Mouse (Mus musculus) splenic B cell, adult 2 months (primary cell): ENCODE data around the gene Zfp846.
"Not testable (repeated sequence)": the region's sequence is repeated elsewhere in the genome, so short reads cannot be mapped to it uniquely, and the experiment has no call there.

Experiments used
- DNase-seq: peaks from one replicate; pipeline ENCODE4 v3.0.0-alpha.2; 2011; ENCODE audit warnings: low read depth, low spot score
- H3K27me3 ChIP-seq: 2 replicates; pipeline ENCODE4 v1.6.1; 2012; ENCODE audit warnings: mild to moderate bottlenecking, low read length, moderate library complexity, mixed read lengths; ENCODE audit not compliant: control insufficient read depth, poor library complexity, insufficient read depth, severe bottlenecking
- H3K36me3 ChIP-seq: 2 replicates; pipeline ENCODE4 v1.6.1; 2012; ENCODE audit warnings: mild to moderate bottlenecking, low read length, moderate library complexity, mixed read lengths; ENCODE audit not compliant: control insufficient read depth, poor library complexity, insufficient read depth, severe bottlenecking

Zfp846 gene

DNA sequence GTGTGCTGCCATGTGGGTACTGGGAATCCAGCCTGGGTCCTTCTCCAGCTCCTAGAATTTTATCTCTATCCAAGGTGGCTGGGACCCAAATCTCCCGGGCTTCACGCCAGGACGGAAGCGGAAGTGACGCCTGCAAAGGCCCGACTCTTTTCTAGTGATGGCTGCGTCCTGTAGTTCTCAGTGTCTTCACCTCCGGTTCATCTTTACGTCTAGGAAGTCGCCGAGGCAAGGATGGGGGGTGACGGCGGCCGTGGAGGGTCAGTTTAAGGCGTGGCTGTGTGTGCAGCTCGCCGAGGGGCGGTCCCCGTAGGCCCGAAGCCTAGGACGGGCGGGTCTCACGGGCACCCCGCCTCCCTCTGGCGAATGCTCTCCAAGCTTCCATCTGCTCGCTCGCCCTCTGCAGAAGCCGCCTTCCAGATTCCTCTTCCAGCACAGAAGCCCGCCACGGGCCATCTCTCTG lies at the start of gene Zfp846:
Gene Zfp846, plus strand, starts transcription at position 117 of the 460 bp plus-strand sequence.
- Histone ChIP-seq H3K27me3 (no peaks in the 10 kb centered on the region), H3K36me3 (no peaks in the 10 kb centered on the region)
- peak; percentile 95 for DNase-seq

- H3K36me3 ChIP-seq = no peaks in the 10 kb centered on the region
- no peak for DNase-seq
- no peaks in the 10 kb centered on the region for H3K27me3 ChIP-seq
Observed at GRCm38 (mm10) chr9:20534326-20534926, 46.7 kb upstream of the Zfp846 start.

GRCm38 (mm10) chr9:20536598-20536997 lies 44.5 kb upstream of the Zfp846 start:
- Histone ChIP-seq H3K36me3 (no peaks in the 10 kb centered on the region), H3K27me3 (no peaks in the 10 kb centered on the region)
- no peak for DNase-seq

DNA sequence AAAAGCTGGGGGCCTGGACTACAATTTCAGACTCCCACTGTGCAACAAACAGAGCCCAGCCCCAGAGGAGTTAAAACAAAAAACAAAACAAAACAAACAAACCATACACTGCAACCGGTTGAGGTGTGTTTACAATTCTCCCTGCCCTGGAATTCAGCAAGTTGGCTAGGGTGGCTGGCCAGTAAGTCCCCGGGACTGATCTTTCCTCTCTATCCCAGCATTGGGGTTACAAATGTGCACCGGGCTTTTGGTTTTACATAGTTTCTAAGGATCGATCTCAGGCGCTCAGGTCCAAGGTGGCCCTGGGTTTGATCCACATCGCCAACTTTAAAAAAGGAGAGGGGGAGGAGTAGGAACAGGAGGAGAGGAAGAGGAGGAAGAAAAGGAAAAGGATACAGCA lies 37.6 kb upstream of the Zfp846 start:
- no peak for DNase-seq
- Histone ChIP-seq H3K27me3 (no peaks in the 10 kb centered on the region), H3K36me3 (no peaks in the 10 kb centered on the region)

DNA sequence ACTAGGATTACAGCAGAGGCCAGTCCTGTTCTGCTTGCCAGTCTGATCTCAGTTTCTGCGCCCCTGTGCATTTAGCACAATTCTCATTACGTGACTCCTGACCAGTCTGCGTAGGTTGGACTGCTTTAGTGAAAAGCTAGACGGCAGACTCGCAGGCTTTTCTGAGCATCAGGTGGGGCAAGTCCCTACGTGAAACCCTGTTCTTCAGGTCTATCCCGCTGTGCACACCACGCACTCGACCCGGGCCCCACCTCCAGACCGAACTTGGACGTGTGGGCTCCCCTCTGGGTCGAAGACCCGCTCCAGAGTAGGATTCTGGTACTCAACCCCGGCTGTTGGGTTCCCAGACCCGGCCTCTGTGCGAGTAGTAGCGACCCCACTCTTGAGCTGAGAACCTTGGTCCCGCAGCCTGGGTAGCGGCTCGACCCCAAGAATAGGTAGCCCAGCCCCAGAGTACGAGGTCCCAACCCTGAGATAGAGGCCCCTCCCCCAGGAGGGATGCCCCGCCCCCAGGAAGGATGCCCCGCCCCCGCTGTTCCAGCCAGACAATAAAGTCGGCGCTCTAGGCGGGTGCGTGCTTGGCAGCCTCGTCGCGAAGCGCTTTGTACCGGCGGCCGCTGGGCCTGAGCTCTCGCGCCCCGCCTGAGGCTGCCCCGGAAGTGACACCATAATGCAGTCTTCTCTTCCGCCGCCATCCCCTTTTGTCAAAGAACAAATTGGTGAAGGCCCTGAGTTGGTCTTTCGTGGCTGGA lies 36.8 kb upstream of the Zfp846 start:
- H3K27me3 ChIP-seq = no peaks in the 10 kb centered on the region
- no peaks in the 10 kb centered on the region for H3K36me3 ChIP-seq
- peak; percentile 77 for DNase-seq

DNA sequence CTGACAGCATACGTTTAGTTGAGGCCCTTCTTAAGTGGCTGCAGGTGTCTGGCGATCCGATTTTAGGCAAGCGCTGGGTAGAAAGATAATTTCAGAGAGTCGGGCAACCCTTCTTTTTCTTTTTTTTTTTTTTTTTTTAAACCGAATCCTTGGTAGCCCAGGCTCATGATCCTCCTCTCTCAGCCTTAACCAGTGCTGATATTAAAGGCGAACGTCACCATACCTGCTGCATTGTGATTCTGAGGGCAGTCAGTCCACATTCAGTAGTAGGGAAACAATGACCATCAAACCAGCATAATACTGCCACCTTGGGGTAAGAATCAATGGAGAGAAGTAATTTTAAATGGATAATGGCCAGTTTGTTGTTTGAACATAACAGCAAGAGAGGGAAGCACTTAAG lies 35.9 kb upstream of the Zfp846 start:
- DNase-seq = peak; percentile 26
- Histone ChIP-seq H3K27me3 (no peaks in the 10 kb centered on the region), H3K36me3 (no peaks in the 10 kb centered on the region)

GRCm38 (mm10) chr9:20551781-20552275 lies 29.3 kb upstream of the Zfp846 start:
- no peak for DNase-seq
- Histone ChIP-seq H3K36me3 (no peaks in the 10 kb centered on the region), H3K27me3 (no peaks in the 10 kb centered on the region)

GRCm38 (mm10) chr9:20552698-20553097 lies 28.4 kb upstream of the Zfp846 start:
- no peaks in the 10 kb centered on the region for H3K27me3 ChIP-seq
- no peak for DNase-seq

GRCm38 (mm10) chr9:20562177-20562576 lies 18.9 kb upstream of the Zfp846 start:
- DNase-seq = no peak
- no peaks in the 10 kb centered on the region for H3K36me3 ChIP-seq
- H3K27me3 ChIP-seq = no peaks in the 10 kb centered on the region

More at GRCm38 (mm10) chr9:20552698-20553097, 28.4 kb upstream of the Zfp846 start:
- H3K36me3 ChIP-seq = no peaks in the 10 kb centered on the region

DNA sequence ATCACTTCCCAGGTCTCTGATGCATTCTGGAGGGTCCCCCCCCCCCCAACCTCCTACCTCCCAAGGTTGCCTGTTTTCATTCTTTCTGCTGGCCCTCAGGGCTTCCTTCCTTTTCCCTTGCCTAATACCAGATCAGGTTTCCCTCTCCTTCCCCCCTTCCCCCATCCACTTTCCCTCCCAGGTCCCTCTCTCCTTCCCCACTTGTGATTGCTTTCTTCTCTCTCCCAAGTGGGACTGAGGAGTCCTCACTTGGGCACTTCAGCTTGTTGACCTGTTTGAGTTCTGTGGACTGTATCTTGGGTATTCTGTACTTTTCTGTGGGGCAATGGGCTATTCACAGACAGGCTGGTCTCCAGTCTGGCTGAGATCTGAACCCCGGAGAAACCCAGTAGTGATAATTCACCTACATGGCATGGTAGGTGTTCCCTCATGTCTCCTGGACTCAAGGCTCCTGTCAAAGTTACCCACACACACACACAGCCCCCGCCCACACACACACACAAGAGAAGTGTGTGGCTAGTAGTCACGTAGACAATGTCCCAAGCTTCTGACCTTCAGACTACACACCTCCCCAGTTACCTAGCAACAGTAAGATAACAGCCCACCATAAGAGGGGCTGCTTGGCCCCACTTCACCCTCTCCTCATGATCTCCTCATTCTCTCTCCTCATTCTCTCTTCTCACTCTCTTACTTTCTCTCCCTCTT lies 15.6 kb upstream of the Zfp846 start:
- not testable (repeated sequence) for H3K36me3 ChIP-seq, DNase-seq, H3K27me3 ChIP-seq

DNA sequence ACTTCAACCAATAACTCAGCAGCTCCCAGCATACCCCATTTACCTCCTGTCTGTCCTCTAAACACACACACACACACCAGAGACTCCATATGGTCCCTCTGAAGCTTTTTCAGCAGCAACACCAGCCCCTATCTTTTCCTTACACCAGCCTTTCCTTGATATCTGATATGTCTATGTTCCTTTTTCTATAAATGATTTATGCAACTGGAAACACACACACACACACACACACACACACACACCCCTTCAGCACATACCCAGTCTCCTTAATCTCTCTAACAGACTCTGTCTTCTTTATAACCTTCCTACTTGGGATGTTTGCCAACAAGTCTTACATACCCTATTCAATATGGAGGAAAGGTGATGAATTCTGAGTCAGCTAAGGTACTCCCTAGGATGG lies 10.0 kb upstream of the Zfp846 start:
- DNase-seq = no peak
- Histone ChIP-seq H3K36me3 (no peaks in the 10 kb centered on the region), H3K27me3 (no peaks in the 10 kb centered on the region)

GRCm38 (mm10) chr9:20576591-20576990 lies 4.5 kb upstream of the Zfp846 start:
- H3K27me3 ChIP-seq = no peaks in the 10 kb centered on the region
- no peaks in the 10 kb centered on the region for H3K36me3 ChIP-seq
- no peak for DNase-seq

DNA sequence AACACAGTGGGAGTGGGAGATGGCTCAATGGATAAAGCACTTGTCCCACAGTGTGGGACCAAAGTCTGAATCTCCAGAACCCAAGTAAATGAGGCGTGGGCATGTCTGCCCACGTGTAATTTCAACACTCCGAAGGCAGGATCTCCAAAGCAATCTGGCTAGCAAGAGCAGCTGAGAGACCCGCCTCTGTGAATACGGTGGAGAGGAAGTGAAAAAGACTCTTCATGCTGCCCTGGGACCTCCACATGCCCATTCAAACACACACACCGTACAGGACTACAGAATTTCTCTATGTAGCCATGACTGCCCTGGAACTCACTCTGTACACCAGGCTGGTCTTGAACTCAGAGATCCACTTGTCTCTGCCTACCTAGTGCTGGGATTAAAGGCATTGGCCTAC lies 20.2 kb downstream of the Zfp846 start:
- no peaks in the 10 kb centered on the region for H3K27me3 ChIP-seq
- DNase-seq = peak; percentile 30
- no peaks in the 10 kb centered on the region for H3K36me3 ChIP-seq

DNA sequence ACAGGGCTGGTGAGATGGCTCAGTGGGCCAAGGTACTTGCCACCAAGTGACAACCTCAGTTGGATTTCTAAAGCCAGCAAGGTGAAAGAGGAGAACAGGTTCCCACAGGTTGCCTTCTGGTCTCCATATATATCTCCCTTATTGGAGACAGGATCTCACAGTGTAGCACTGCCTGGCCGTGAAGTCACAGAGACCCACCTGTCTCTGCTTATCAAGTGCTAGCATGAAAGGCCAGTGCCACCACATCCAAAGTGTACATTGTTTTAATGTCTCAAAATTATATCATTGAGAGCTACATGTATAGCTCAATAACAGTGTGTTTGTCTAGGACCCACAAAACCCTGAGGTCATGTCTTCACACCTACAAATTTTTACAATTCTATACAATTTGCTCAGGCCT lies 25.2 kb downstream of the Zfp846 start:
- Histone ChIP-seq H3K27me3 (no peaks in the 10 kb centered on the region), H3K36me3 (no peaks in the 10 kb centered on the region)
- no peak for DNase-seq
